Mouse (Mus musculus): Measurements from ENCODE around the gene Zfp874b. TPM values are rescaled to one million over a fixed set of nuclear protein-coding genes. Genes with fewer than 3 reads are reported as not detected.
"Not testable (repeated sequence)": the region's sequence is repeated elsewhere in the genome, so short reads cannot be mapped to it uniquely, and the experiment has no call there.

Zfp874b gene
- polyA plus RNA-seq, 1 experiment from 2014 or later = 2.4 TPM

GRCm38 (mm10) chr13:67422532-67422931 is 61.5 kb downstream of the Zfp874b start:
- H3K4me1 ChIP-seq (ENCODE audit: control insufficient read depth, insufficient read depth, low read length); DNase-seq (ENCODE audit: low spot score); H3K9ac ChIP-seq (replicated peaks; ENCODE audit: low read length); H3K4me3 ChIP-seq (ENCODE audit: low read depth, low read length); ATAC-seq (replicated peaks; ENCODE audit: insufficient number of reproducible peaks, low FRiP score, low TSS enrichment, low read depth); H3K27ac ChIP-seq (replicated peaks; ENCODE audit: low read depth, low read length); H3K9me3 ChIP-seq (replicated peaks; ENCODE audit: control insufficient read depth, low read length); H3K27me3 ChIP-seq (ENCODE audit: control insufficient read depth, insufficient read depth, low read length); H3K36me3 ChIP-seq (replicated peaks; ENCODE audit: control insufficient read depth, insufficient read depth, low read depth, low read length); H3K4me2 ChIP-seq (ENCODE audit: low read depth, low read length): not testable (repeated sequence)
- WGBS = 73% methylated on average over 2 of the region's 2 CpGs

Other genes with a start within 250 kb of the Zfp874b start
- gene Zfp458, start 205.8 kb downstream of the Zfp874b start, polyA plus RNA-seq (2014; fragmentation: Nextera tagmentation; extraction: Ambion mirVana) = 2.1 and 2.9 TPM in 2 replicates
- gene Zfp457, start 177.8 kb downstream of the Zfp874b start, polyA plus RNA-seq (2014; fragmentation: Nextera tagmentation; extraction: Ambion mirVana) = 0.53 and 0.66 TPM in 2 replicates
- gene Zfp595, start 151.7 kb downstream of the Zfp874b start, polyA plus RNA-seq (2014; fragmentation: Nextera tagmentation; extraction: Ambion mirVana) = 3.2 and 3.3 TPM in 2 replicates
- not detected in 2 replicates for gene Gm28044, start 123.7 kb downstream of the Zfp874b start, polyA plus RNA-seq (2014; fragmentation: Nextera tagmentation; extraction: Ambion mirVana)
- 1.4 and 1.9 TPM in 2 replicates for gene Zfp953, start 123.7 kb downstream of the Zfp874b start, polyA plus RNA-seq (2014; fragmentation: Nextera tagmentation; extraction: Ambion mirVana)
- gene Gm28041, start 108.5 kb downstream of the Zfp874b start, polyA plus RNA-seq (2014; fragmentation: Nextera tagmentation; extraction: Ambion mirVana) = 0.43 TPM in 1 of 2 replicates, not detected in the other
- gene Zfp456, start 108.4 kb downstream of the Zfp874b start, polyA plus RNA-seq (2014; fragmentation: Nextera tagmentation; extraction: Ambion mirVana) = 0.94 and 1.4 TPM in 2 replicates
- gene Zfp429, start 84.4 kb downstream of the Zfp874b start, polyA plus RNA-seq (2014; fragmentation: Nextera tagmentation; extraction: Ambion mirVana) = 4.2 and 6.1 TPM in 2 replicates
- gene Zfp459, start 62.8 kb downstream of the Zfp874b start, polyA plus RNA-seq (2014; fragmentation: Nextera tagmentation; extraction: Ambion mirVana) = 1.1 and 1.2 TPM in 2 replicates
- gene Zfp874a, start 32.6 kb downstream of the Zfp874b start, polyA plus RNA-seq (2014; fragmentation: Nextera tagmentation; extraction: Ambion mirVana) = 11.3 and 12.2 TPM in 2 replicates
- 21.8 and 24.9 TPM in 2 replicates for gene Zfp58, start 16.3 kb upstream of the Zfp874b start, polyA plus RNA-seq (2014; fragmentation: Nextera tagmentation; extraction: Ambion mirVana)
- not detected in 2 replicates for gene Gm26965, start 41.9 kb upstream of the Zfp874b start, polyA plus RNA-seq (2014; fragmentation: Nextera tagmentation; extraction: Ambion mirVana)
- gene Zfp87, start 41.9 kb upstream of the Zfp874b start, polyA plus RNA-seq (2014; fragmentation: Nextera tagmentation; extraction: Ambion mirVana) = 30.8 and 31.5 TPM in 2 replicates
- 18.3 and 19.5 TPM in 2 replicates for gene Zfp748, start 69.6 kb upstream of the Zfp874b start, polyA plus RNA-seq (2014; fragmentation: Nextera tagmentation; extraction: Ambion mirVana)
- 5.3 and 6.1 TPM in 2 replicates for gene Zfp729b, start 125.4 kb upstream of the Zfp874b start, polyA plus RNA-seq (2014; fragmentation: Nextera tagmentation; extraction: Ambion mirVana)
- gene Gm49345, start 153.5 kb upstream of the Zfp874b start, polyA plus RNA-seq (2014; fragmentation: Nextera tagmentation; extraction: Ambion mirVana) = not detected in 2 replicates
- 4.4 and 4.5 TPM in 2 replicates for gene Zfp729a, start 153.5 kb upstream of the Zfp874b start, polyA plus RNA-seq (2014; fragmentation: Nextera tagmentation; extraction: Ambion mirVana)
- 11.8 and 12.5 TPM in 2 replicates for gene Zfp738, start 202.8 kb upstream of the Zfp874b start, polyA plus RNA-seq (2014; fragmentation: Nextera tagmentation; extraction: Ambion mirVana)
- 3.8 and 4.1 TPM in 2 replicates for gene Zfp65, start 244.9 kb upstream of the Zfp874b start, polyA plus RNA-seq (2014; fragmentation: Nextera tagmentation; extraction: Ambion mirVana)